Mouse (Mus musculus) MEL-GATA-1-ER (cell line): ENCODE results near the gene Slc40a1.

ENCODE experiments used
- DNase-seq: peaks from one replicate; pipeline ENCODE4 v3.0.0-alpha.2; 2012; ENCODE audit warnings: low read depth; ENCODE audit errors: extremely low read depth

Slc40a1 gene

DNA sequence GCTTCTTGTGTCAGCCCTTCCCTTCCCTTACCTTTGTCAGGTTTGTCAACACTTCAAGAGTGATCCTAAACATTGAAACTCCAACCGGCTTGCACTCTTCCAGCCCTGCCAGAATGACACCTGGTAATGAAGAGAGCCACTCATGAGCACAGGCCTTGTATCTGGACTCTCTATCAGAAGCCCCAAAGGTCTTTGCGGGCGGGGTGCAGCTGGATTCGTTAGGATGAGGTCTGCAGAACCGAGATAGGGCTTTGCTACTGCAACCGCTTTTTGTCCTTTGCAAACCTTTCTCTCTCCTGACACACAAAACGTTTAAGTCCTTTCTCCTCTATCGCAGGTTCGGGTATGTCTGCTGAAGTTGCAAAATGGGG lies at the start of gene Slc40a1:
TSS of gene Slc40a1 (minus strand) at position 131 of the 371 bp plus-strand sequence.
- DNase-seq = peak; percentile 89

DNA sequence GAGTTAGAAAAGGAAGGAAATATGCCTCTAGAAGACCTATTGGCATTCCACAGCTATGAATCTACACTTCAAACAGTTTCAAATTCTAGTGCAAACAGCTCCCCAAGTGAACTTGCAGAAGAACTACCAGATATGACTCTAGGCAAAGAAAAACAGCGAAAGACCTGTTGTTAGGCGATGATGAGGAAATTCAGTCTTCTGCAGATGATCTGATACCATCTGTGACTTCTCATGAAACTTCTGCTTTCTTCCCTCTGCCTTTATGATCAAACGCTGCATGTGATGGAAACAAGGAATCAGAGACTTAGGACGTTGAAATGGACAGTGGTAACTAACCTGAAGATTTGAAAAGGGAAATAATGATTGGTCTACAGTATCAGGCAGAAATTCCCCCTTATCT lies 45.0 kb upstream of the Slc40a1 start:
- peak; percentile 71 for DNase-seq

GRCm38 (mm10) chr1:45948988-45949387 lies 22.7 kb upstream of the Slc40a1 start:
- DNase-seq = no peak

DNA sequence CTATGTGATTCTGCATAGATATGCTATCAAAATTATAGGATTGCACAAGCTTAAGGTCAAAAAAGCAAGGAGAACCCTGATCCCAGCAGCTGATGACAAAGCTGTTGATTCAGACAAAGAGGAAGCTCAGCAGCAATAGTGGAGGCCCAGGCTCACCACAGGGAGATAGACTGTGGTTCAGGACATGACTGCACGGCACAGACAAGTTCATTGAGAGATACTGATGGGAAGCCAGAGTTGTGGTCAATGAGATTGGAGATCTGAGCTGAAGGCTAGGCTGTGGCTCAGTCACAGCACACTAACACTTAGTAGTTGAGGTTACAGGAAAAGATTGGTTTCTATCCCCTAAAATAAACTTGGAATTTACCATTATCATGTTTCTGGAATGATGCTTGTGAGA lies 21.5 kb upstream of the Slc40a1 start:
- DNase-seq = peak; percentile 75

DNA sequence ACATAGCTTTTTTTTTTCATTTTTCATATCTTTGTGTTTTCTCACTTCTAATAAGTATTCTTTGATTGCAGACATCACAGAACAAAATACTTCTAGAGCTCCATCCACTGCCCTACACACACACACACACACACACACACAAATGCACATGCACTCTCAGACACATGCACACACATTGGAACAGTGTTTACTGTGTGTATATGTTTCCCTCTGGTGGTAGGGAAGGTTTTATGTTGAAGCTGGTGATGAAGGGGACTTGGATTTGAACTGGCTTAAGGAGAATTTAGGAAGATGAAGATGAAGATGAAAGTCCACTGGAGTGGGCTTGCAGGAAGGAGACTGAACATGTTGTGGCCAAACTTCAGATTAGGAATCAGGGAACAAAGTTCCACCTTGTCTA lies 4.8 kb upstream of the Slc40a1 start:
- no peak for DNase-seq

- no peak for DNase-seq
Measured at GRCm38 (mm10) chr1:45926911-45927310, 588 bp upstream of the Slc40a1 start.

GRCm38 (mm10) chr1:45925500-45926392 lies 577 bp downstream of the Slc40a1 start:
- peak; percentile 65 for DNase-seq

DNA sequence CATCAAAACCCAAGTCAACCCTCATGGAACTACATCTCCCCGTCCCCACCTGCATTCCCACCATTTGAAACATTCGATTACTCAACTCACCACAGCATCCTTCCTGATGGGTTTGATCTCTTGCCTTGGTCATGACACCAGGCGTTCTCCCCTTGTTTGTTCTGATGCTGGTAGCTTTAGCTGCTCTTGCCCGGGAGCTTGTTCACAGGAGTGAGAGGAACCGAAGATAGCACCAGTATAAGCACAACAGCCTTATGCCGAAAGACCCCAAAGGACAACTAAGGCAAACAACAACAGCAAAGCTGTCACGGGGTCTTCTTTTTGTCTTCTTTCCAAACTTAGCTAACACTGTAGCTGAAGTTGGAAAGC lies 1.2 kb downstream of the Slc40a1 start:
- DNase-seq = peak; percentile 39

GRCm38 (mm10) chr1:45924516-45924915 lies 1.8 kb downstream of the Slc40a1 start:
- no peak for DNase-seq

DNA sequence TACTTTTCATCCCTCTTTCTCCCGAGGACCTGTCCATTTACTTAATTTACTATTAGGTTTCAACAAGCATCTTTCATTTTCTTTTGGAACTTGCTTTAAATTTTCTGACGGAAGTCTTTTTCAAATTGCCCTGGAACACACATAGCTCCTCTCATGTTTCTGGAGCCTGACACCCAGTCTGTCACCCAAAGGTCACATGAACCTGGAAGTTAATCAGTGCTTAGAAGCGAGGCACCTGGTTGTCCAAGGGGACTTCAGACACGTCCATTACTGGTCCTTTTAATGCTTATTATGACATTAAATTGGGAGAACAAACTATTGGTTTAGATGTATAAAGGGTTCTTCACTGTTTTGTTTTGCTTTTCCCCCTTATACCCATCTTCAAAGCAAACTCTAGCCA lies 3.0 kb downstream of the Slc40a1 start:
- no peak for DNase-seq

GRCm38 (mm10) chr1:45920703-45921102 lies 5.6 kb downstream of the Slc40a1 start:
- no peak for DNase-seq

DNA sequence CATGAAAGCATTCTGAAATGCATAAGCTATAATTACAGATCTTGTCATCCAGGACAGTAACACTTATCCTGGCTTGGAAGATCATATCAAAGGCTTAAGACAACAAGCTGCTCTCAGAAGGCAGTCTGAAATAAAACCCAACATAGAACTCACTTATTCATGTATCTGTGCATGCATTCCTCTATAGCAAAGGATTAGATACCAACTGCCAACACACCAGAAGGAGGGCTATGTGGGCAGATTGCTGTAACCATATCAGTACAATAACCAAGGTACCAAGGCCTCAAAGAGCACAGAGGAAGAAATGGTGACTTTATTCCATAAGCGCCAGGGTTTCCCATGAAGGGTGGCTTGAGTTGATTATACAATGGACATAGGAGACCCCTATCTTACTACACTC lies 6.6 kb downstream of the Slc40a1 start:
- no peak for DNase-seq

DNA sequence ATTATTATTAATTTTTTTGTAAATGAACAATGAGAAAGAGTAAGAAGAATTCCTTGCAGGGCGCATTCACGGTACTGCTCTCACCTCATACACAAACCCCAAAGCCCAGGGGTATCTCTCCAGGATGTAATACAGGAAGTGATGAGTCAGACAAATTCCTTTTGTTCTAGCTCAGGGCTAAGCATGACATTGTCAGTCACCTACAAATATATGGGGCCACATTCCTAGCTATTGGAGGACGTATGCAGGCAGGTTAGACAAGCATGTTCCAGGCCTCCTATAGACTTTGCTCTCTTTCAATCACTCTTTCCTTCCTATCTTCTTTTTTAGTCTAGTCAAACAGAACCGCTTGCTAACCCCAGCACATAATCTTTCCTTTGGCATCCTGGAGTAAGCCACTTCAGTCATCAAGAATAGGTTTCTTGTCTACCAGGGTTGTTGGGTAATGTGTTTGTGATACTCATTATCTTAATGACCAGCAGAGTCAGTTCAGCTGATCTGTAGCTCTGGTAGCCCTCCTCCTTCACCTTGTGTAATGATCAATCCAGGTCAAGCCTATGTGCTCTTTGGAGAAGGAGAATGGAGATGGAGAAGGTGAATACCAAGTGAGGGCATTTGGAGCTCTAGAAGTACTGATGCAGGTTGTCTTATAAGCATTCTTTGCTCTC lies 9.1 kb downstream of the Slc40a1 start:
- DNase-seq = no peak

DNA sequence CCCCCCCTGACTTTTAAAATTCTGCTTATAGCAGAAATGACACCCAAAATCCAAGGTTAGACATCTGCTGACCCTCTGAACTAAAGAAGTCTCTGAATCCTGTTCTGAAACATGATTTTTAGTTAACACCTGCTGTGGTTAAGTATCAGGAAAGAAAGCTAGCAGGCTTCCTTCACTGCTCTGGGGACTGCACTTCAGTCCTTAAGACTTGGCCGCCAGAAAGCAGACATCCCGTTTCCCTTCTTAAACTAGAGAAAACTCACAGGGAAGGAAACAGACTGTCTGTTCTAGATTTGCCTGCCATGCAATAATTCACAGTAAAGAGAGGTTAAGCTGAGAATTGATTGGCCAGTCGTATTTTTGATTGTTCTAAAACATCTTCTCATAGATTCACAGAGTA lies 10.1 kb downstream of the Slc40a1 start:
- DNase-seq = no peak

- no peak for DNase-seq
Measured at GRCm38 (mm10) chr1:45914236-45914635, 12.1 kb downstream of the Slc40a1 start.

DNA sequence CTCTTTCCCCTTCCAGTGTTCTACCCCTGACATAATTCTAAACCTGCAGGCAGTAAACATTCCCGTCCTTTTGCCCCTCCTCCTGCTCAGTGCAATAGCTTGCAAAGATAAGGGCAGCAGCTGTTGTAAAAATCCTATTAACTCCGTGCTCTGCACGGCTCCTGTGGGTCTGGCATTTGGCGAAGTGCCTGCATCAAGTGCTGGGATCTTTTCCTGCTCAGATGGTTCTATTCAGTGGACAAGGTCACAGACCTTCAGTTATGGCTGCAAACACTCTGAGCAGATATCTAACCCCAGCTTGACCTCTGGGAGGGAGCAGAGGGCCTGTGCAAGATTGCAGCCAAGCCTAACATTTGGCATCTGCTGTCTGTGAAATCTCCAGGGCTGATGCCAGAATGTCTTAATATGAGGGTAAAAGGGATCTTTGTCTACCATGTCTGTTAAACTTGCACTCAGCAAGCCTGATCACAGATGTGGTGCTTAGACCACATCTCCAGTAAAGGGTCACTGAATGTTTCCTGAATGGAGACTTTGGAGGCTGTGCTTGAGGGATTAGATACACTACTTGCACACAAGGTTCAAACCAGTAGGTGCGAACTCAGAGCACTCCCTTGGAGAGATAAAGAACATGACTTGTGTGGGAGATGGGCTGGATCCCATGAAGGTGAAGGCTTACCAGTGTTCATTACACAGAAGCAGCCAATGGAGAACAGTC lies 21.1 kb downstream of the Slc40a1 start:
- DNase-seq = no peak

DNA sequence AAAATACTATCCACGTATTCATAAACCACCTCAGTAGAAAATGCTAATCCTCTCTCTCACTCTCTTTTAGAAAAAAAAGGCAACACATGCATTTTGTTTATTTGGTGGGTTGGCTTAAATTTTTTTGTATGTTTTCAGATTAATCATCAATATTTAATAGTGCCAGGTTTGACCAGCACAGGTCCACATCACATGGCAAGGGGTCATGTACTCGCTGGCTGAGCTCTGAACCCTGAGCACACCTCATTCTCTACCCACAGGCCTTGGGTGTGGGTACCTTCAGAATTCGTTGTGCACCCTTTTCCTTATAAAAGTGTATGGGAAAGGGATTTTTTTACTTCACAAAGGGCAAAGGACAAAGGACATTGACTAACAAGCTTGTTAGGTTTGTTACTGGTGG lies 22.2 kb downstream of the Slc40a1 start:
- no peak for DNase-seq

DNA sequence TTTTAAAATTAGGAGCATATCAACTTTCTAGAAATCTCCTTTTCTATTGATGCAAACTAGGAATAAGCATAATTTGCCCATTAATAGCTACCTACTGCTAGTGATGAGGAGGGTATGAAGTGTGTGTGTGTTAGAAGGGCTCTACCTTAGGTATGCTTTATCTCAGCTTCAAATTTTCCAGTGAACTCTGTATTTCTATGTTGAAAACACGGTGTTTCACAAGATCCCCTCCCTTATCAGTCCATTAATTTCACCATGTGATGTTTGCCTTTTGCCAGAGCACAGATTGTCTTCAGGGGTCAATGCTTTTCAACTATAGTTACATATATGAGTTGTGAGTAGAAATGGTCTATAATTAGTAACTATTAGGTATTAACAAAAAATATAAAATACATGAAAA lies 28.3 kb downstream of the Slc40a1 start:
- DNase-seq = no peak

DNA sequence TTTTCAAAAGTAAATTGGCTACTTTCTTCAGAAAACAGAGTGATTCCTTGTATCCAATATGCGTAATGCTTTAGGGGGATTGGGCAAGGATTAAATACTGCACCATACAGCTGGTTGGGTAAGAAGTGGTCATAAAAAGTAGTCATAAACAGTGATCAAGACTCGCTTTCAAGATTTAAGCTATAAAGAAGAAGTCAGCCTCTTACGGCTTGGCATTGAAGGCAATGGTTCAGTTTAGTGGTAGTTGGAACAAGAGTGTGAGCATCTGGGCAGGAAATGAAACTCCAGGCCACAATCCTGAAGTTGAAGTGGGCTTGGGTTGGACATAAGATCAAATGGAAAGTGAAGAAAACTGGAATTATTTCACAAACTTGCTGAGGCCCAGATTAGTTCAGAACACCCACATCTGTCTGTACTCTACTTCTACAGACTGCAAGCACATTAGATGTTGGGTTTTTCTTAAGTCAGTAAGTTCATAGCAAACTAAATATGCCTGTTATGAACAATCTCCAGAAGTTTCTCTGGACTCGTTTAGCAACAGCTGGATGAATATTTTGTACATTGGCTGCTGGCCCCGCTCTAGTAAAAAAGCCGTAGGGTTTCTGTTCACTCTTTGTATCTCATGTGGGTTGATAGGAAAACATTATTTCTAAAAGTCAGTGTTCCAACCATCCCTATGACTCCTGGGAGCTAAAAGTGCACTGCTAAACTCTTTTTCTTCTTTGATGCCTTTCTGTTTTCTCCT lies 32.0 kb downstream of the Slc40a1 start:
- DNase-seq = no peak

GRCm38 (mm10) chr1:45891986-45892385 lies 34.3 kb downstream of the Slc40a1 start:
- no peak for DNase-seq

GRCm38 (mm10) chr1:45890173-45890572 lies 36.1 kb downstream of the Slc40a1 start, which contains the start of gene Gm5269:
Gm5269 (minus strand) TSS chr1:45890273.
- DNase-seq = no peak
